Mouse (Mus musculus): ENCODE measurements at regions not wholly inside any gene's neighbourhood (a gene's known extent, or its start where the extent isn't known, plus 50 kb on each side); places are given as distances from the start of the nearest gene placed in this dataset.

DNA sequence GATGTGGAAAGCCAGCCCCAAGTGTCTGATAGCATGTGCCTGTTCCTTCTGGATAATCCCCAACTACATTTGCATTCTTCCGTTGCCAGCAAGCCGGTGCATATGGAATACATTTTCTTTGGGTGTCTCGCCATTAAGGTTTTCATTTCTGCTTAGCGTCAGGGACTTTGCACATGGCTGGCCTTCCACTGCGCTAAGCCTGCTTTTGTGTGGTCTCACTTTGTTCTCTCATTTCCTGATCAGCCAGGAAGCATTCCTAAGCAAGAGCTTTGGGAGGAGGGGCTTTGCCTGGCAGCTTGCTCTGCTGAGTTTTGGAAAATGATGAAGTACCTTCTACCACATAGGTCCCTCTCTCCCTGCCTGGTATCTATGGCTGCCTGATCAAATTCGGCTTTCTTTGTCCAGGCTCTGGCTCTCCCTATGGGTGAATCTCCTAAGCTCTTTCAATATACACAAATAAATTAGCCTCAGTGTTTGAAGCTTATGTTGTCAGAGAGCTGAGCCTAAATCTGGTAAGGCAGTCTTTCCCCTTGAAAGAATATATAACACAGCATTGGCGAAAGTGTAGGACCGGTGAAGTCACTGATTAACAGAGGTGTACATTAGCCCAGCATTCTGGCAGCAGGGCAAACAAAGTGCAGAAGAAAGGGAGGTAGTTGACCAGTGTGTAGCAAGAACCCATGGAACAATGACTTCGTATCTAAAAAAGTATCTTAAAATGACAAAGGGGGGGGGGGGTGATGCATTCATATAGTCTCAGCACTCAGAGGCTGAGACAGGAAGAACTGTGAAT, 242.8 kb upstream of the Cadm1 start:
- DNase-seq (ENCODE audit: low spot score), result no peak
- no peaks in the 10 kb centered on the region for H3K9me3 ChIP-seq
- H3K36me3 ChIP-seq, result no peaks in the 10 kb centered on the region
- no peak overlapping the region for H3K4me3 ChIP-seq
- no peaks in the 10 kb centered on the region for H3K4me1 ChIP-seq
- H3K27ac ChIP-seq, result no peak overlapping the region
- H3K27me3 ChIP-seq (ENCODE audit: insufficient read depth, poor library complexity, severe bottlenecking), result 0 out of 2 replicates have a peak, but pooled peaks cover 8% of the 10 kb centered on the region
- 71% methylated on average over 9 of the region's 9 CpGs for WGBS

DNA sequence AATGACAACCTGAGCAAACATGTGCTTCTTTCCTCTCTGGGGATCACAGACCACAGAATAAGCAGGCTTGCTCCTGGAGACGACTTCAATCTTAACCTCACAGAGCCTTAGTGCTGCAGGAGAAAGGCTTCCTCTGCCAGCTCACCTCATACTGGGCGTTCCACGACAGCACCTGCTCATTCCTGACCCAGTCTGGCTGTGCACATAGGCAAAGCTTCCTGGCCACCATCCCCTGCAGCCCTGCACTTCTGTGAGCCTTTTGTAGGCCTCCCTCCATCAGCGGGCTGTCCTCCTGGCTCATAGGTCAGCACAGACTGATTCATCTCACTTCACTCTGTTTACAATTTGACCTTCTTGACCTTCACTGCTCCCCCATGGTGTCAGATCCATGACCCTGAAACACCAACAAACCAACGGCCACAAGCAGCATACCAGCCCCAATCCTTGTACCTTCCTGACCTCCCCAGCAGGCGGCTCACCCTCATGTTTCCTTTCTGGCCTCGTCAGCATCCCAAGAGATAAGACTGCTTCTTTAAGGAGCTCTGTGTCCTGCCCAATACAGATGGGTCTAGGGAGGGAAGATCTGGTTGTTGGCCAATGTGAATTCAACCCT, 241.3 kb upstream of the Cadm1 start:
- Histone ChIP-seq H3K27ac (no peak overlapping the region), H3K27me3 (ENCODE audit: insufficient read depth, poor library complexity, severe bottlenecking) (0 out of 2 replicates have a peak, but pooled peaks cover 8% of the 10 kb centered on the region), H3K4me3 (no peak overlapping the region), H3K36me3 (no peaks in the 10 kb centered on the region), H3K9me3 (no peaks in the 10 kb centered on the region), H3K4me1 (no peaks in the 10 kb centered on the region)
- no peak for DNase-seq (ENCODE audit: low spot score)
- 39% methylated on average over 7 of the region's 7 CpGs for WGBS

DNA sequence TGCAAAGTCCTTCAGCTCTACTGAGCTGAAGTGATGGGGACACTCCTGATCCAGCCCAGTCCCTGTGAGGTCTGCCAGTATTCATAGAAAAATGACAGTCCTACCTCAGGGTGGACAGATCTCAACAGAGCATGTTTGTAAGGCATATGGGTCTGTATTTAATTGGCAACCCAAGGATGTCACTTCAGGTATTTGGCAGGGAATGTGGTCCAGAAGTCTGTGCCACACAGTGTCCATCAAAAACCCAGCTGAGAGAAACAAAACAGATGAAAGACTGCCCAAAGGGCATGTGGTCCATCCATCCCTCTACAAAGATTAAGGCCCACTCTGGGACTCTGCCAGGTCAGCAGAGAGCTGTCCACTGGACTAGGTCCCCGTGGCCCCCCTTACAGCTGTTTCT, 229.3 kb upstream of the Cadm1 start:
- Histone ChIP-seq H3K4me3 (no peak overlapping the region), H3K27me3 (ENCODE audit: insufficient read depth, poor library complexity, severe bottlenecking) (peaks cover 29% of the 10 kb centered on the region; the same call in 1 of the 2 replicates), H3K9me3 (no peaks in the 10 kb centered on the region), H3K27ac (no peak overlapping the region), H3K36me3 (no peaks in the 10 kb centered on the region), H3K4me1 (no peaks in the 10 kb centered on the region)
- DNase-seq (ENCODE audit: low spot score), result no peak
- WGBS, result 78% methylated on average over 1 of the region's 1 CpGs

DNA sequence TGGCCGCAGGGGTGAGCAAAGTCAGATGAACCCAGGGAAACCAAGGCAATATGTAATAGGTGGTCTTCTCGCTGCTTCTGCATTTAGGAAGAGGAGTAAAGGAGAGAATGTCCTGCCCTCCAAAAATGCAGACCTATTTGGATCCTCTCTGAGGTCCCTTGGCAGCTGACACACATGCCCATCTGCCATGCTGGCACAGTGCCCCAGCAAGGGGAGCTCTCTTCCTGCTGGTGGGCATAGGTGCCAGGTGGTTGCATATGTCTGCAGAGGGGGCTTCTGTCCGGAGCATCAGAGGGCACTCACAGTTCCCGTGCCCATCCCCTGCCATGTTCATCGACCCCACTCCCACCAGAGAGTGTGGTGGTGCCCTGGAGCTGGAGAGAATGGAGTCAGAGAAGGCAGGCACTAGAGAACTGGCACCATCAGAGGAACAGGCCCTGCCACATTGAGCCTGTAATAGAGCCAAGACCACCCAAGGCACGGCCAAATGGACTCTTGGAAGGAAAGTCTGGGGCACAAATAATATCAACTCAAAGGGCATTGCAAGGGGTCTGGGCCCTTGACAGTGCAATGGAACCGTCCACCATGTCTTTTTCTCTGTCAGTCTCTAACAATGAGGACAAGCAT, 222.7 kb upstream of the Cadm1 start:
- Histone ChIP-seq H3K27ac (peak overlapping the region; percentile 22; the same call in 1 of the 2 replicates), H3K36me3 (no peaks in the 10 kb centered on the region), H3K9me3 (no peaks in the 10 kb centered on the region), H3K4me1 (peaks cover 16% of the 10 kb centered on the region), H3K4me3 (no peak overlapping the region), H3K27me3 (ENCODE audit: insufficient read depth, poor library complexity, severe bottlenecking) (0 out of 2 replicates have a peak, but pooled peaks cover 9% of the 10 kb centered on the region)
- WGBS, result 89% methylated on average over 7 of the region's 7 CpGs
- no peak for DNase-seq (ENCODE audit: low spot score)

DNA sequence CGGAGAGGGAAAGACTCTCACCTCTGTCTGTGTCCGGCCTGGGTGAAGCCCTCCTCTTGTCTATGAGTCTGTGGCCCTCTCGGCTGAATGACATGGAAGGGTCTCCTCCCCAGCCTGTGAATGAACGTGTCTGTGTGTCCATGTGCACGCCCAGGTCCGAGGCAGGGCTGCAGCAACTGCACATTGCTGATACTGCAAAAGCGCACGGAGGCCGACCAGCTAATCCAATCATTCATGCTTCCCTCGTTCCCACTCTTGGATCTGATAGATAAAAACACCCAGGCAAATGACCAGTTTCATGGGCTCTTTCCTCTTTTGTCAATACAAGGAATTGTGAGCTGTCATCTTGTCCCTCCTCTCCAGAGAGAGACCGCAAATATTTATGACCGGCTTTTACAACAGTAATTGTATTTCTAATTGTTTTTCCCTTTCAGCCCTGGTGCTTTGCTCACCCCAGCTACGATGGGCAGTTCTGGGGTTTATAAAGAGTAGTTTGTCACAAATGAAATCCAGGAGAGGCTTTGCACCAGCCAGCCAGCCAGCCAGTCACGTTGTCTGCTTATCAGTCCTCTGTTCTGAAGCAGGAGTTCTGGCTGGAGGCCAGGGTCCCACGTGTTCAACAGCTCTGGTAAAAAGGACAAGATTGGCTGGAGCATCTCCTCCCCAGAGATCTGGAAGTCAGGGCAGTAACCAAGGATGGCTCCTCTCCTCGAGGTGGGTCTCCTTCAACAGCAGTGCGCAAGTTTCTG, 222.0 kb upstream of the Cadm1 start:
- Histone ChIP-seq H3K4me1 (peaks cover 16% of the 10 kb centered on the region), H3K36me3 (no peaks in the 10 kb centered on the region), H3K27me3 (ENCODE audit: insufficient read depth, poor library complexity, severe bottlenecking) (0 out of 2 replicates have a peak, but pooled peaks cover 9% of the 10 kb centered on the region), H3K9me3 (no peaks in the 10 kb centered on the region), H3K27ac (peak overlapping the region; percentile 22; the same call in 1 of the 2 replicates), H3K4me3 (no peak overlapping the region)
- peak; percentile 84 for DNase-seq (ENCODE audit: low spot score)
- 58% methylated on average over 17 of the region's 17 CpGs for WGBS

DNA sequence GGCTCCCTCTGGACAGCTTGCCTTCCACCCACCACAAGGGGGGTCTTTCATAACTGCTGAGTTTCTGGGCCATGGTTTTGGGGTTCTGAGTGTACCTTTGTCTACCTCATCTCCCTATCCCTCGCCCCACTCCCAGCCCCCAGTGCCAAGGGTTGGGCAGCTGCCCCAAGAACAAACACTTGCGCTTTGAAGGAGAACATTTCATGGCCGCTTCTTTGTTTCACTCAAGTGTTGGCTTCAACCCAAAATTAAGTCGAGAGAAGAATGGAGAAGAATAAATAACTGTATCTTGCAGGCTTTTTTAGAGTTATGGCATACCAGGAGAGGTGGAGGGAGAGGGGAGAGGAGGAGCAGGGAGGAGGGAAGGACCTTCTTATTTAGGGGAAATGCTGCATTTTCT, 216.5 kb upstream of the Cadm1 start:
- Histone ChIP-seq H3K9me3 (no peaks in the 10 kb centered on the region), H3K4me3 (no peak overlapping the region), H3K27me3 (ENCODE audit: insufficient read depth, poor library complexity, severe bottlenecking) (no peaks in the 10 kb centered on the region), H3K36me3 (no peaks in the 10 kb centered on the region), H3K27ac (no peak overlapping the region), H3K4me1 (0 out of 2 replicates have a peak, but pooled peaks cover 4% of the 10 kb centered on the region)
- DNase-seq (ENCODE audit: low spot score), result no peak
- 81% methylated on average over 4 of the region's 4 CpGs for WGBS

DNA sequence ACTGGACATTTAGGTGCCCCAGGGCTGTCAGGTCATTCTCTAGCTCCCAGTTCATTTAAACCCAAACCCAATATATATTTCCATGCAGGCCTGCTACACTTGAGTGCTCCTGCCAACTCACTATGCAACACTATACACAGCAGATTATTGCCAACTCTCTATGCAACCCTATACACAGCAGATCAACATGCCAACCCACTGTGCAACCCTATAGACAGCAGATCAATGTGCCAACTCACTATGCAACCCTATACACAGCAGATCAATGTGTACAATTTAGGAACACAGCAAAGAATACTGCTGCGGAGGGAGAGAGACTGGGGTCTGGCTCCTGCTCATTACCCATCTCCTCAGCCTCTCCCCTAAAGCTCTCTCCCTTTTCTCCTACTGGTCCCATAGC, 215.7 kb upstream of the Cadm1 start:
- Histone ChIP-seq H3K4me1 (no peaks in the 10 kb centered on the region), H3K27me3 (ENCODE audit: insufficient read depth, poor library complexity, severe bottlenecking) (no peaks in the 10 kb centered on the region), H3K36me3 (no peaks in the 10 kb centered on the region), H3K27ac (no peak overlapping the region), H3K4me3 (no peak overlapping the region), H3K9me3 (no peaks in the 10 kb centered on the region)
- no peak for DNase-seq (ENCODE audit: low spot score)
- WGBS, result 92% methylated on average over 1 of the region's 1 CpGs

DNA sequence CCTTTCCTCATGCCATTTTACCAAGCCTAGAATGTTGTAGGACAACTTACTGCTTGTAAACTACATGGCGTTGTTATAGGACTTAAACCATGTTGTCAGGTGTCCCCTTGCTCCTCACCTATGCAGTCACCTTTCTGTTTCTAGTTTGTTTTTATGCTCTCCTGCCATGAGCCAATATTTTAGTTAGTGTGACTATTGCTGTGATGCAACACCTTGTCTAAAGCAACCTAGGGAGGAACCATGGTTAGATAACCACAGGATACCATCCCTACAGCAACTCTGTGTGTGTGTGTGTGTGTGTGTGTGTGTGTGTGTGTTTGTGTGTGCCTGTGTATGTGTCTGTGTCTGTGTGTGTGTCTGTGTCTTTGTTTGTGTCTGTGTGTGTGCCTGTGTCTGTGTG, 209.6 kb upstream of the Cadm1 start:
- Histone ChIP-seq H3K36me3 (no peaks in the 10 kb centered on the region), H3K27ac (no peak overlapping the region), H3K9me3 (no peaks in the 10 kb centered on the region), H3K27me3 (ENCODE audit: insufficient read depth, poor library complexity, severe bottlenecking) (peaks cover 24% of the 10 kb centered on the region), H3K4me3 (no peak overlapping the region), H3K4me1 (0 out of 2 replicates have a peak, but pooled peaks cover 7% of the 10 kb centered on the region)
- 95% methylated on average over 1 of the region's 1 CpGs for WGBS
- no peak for DNase-seq (ENCODE audit: low spot score)

DNA sequence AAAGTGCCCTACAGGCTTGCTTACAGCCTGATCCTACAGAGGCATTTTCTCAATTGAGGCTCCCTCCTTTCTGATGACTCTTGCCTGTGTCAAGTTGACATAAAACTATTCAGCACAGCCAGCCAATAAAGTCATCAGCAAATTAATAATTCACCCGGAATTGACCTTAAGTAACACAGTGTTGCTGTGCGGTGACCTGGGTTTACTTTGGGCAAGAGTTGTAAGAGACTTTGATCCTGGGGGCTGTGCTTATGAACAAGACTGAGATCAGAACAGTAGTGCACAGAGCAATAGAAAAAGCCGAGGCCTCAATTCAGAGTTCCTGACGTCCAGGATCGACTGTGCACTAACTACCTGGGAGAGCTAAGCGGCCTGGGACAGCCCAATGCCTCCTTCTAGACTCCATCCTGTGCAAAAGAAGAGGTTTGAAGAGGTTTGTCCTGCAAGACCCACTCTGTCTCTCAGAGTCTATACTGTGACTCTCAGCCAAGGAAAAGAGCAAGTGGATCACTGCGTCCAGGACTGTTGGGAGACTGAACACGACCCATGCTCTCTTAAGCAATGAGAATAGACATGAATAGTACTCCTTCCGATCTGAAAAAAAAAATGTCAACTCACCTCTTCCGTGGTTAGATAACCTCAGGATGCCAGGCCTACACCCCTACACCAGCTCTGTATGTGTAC, 208.7 kb upstream of the Cadm1 start:
- no peak overlapping the region for H3K27ac ChIP-seq
- no peak overlapping the region for H3K4me3 ChIP-seq
- 80% methylated on average over 10 of the region's 10 CpGs for WGBS
- no peak for DNase-seq (ENCODE audit: low spot score)
- no peaks in the 10 kb centered on the region for H3K9me3 ChIP-seq
- 0 out of 2 replicates have a peak, but pooled peaks cover 7% of the 10 kb centered on the region for H3K4me1 ChIP-seq
- H3K27me3 ChIP-seq (ENCODE audit: insufficient read depth, poor library complexity, severe bottlenecking), result peaks cover 24% of the 10 kb centered on the region
- no peaks in the 10 kb centered on the region for H3K36me3 ChIP-seq

DNA sequence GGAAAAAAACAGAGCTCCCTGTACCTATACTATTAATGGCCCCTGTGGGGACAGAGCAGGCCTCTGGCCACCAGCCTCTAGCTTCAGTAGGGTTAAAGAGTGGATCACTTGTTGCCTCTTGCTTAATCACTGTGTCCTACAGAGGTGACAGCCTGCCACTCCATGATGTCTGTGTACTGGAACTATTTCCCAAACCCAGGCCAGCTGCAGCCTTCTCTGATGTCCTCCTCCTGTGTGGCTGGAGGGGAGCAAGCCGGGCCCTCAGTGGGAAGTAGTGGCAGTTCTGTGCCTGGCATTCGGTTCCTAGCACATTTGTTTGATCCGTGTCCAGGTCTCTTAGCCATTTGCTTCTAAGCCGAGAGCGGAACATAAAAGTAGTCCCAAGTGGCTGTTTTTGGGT, 207.7 kb upstream of the Cadm1 start:
- H3K27me3 ChIP-seq (ENCODE audit: insufficient read depth, poor library complexity, severe bottlenecking), result peaks cover 24% of the 10 kb centered on the region
- WGBS, result 55% methylated on average over 5 of the region's 5 CpGs
- no peak overlapping the region for H3K4me3 ChIP-seq
- H3K4me1 ChIP-seq, result 0 out of 2 replicates have a peak, but pooled peaks cover 7% of the 10 kb centered on the region
- DNase-seq (ENCODE audit: low spot score), result no peak
- no peaks in the 10 kb centered on the region for H3K9me3 ChIP-seq
- H3K36me3 ChIP-seq, result no peaks in the 10 kb centered on the region
- H3K27ac ChIP-seq, result no peak overlapping the region

DNA sequence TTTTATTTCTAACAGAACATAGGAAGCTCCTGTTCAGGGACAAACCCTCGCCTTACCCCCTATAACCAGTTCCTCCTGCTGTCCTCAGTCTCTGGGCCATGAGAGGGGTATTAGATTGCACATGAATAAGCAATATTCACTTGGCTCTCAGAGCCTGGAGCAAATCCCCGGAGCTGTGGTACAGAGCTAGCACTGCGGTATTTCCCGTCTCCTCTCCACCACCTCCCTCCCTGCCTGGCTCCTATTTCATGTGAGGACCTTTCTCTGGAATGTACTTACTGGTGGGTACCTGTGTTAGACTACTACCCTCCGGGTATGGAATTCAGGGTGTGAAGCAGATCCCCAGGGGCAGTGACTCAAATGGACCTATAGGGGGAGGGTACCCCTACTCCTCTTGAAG, 206.9 kb upstream of the Cadm1 start:
- 76% methylated on average over 5 of the region's 5 CpGs for WGBS
- Histone ChIP-seq H3K9me3 (no peaks in the 10 kb centered on the region), H3K27ac (no peak overlapping the region), H3K4me3 (no peak overlapping the region), H3K27me3 (ENCODE audit: insufficient read depth, poor library complexity, severe bottlenecking) (peaks cover 24% of the 10 kb centered on the region), H3K36me3 (no peaks in the 10 kb centered on the region), H3K4me1 (0 out of 2 replicates have a peak, but pooled peaks cover 7% of the 10 kb centered on the region)
- no peak for DNase-seq (ENCODE audit: low spot score)

DNA sequence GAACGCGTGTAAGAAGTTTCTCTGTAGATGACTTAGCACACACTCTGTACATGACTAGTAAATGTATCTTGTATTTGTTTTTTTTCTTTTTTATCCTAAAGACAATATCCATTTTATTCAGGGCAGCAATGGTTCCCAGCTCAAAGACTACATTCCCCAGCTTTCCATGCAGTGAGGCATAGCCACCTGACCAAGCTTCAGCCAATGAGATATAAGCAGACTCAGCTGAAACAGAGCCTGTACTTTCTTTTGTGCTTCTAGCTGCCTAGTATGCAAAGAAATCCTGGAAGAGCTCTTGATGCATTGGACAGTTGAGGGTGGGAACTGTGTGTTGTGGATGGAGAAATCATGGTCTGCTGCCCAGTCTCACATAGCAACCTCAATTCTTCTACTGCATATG, 202.4 kb upstream of the Cadm1 start:
- DNase-seq (ENCODE audit: low spot score), result no peak
- Histone ChIP-seq H3K27me3 (ENCODE audit: insufficient read depth, poor library complexity, severe bottlenecking) (peaks cover 33% of the 10 kb centered on the region), H3K27ac (no peak overlapping the region), H3K9me3 (no peaks in the 10 kb centered on the region), H3K4me1 (0 out of 2 replicates have a peak, but pooled peaks cover 4% of the 10 kb centered on the region), H3K4me3 (no peak overlapping the region), H3K36me3 (no peaks in the 10 kb centered on the region)
- 99% methylated on average over 2 of the region's 2 CpGs for WGBS

All from heart, embryonic 10.5 days (tissue).